Mouse (Mus musculus) embryo, embryonic 11 days (tissue): Measurements from ENCODE around the gene Sdf4.

Experiments used
- DNase-seq: peaks from one replicate; pipeline ENCODE4 v3.0.0-alpha.2; 2015

Sdf4 gene

DNA sequence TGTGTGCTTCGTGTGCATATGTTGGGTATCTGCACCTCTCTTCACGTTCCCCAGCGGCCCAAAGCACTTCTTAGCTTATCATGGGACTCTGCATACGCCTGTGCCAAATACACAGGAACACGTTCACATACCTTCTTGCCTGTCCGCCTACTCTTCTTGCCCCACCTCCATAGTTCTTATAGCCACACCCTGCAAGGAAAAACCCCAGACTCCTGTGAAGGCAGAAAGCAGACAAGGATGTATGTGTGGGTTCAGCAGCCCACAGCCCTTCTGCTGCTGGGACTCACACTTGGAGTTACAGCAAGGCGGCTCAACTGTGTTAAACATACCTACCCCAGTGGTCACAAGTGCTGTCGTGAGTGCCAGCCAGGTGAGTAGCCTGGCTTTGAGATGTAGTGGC is 21.0 kb downstream of the Sdf4 start, which contains the start of gene Tnfrsf4:
Gene Tnfrsf4 (plus strand): TSS at position 207 of the 400 bp plus-strand sequence.
- no peak for DNase-seq

GRCm38 (mm10) chr4:156014436-156014835 is 21.8 kb downstream of the Sdf4 start:
- DNase-seq: no peak

DNA sequence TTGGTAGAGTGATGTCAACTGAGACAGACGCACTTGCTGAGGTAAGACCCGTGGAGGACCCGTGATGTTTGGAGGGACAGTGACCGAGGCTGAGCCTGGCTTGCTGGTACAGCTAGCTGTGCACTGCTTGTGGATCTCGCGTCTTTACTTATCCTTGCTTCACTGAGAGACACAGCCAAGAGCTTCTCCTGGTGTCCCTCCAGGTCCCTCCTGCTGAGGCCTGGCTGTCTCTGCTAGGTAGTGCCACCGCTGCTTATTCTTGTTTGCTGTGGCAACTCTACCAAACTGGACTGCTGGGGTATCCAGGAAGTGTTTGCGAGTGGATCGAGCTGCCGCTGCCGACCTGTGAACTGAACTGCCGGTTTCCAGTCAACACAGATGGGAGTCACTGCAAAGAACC is 27.1 kb downstream of the Sdf4 start:
- DNase-seq: no peak

DNA sequence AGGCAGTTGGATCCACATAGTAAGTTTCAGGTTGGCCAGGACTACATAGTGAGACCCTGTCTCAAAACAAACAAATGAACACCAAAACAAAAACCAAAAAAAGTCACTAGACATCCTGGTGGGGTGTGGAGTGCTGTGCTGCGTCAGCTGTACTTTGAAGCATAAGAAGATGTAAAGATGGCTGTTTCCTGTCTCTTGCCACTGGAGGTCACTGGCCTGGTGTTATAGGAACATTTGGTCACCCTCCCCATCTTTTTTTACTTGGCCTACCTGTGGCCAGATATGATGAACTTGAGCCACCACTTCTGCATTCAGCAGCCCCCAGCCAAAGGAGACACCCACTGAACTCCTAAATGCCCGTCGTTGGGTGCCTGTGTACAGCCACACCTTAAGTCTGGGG is 28.7 kb downstream of the Sdf4 start:
- no peak for DNase-seq

DNA sequence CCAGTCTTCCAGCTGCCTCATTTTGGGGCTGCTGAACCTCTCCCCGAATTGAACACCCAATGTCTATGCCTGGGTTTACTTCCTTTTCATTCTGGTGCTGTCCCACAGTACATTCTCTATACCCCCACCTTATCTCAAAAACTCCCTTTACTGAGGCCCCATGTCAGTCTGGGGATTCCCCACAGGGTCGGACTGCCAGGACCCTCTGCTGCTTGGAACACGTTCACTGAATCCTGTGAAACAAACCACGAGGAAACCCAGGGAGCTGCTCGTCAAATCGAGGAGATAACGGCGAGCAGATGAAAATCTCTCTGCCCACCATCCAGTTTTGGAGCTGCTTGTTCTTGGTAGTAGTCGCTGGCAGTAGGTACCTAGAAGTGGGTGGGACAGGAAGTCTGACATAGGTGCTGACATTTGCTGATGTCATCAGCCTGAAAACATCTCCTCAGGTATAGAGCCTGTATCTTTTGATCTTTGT is 29.3 kb downstream of the Sdf4 start:
- no peak for DNase-seq

DNA sequence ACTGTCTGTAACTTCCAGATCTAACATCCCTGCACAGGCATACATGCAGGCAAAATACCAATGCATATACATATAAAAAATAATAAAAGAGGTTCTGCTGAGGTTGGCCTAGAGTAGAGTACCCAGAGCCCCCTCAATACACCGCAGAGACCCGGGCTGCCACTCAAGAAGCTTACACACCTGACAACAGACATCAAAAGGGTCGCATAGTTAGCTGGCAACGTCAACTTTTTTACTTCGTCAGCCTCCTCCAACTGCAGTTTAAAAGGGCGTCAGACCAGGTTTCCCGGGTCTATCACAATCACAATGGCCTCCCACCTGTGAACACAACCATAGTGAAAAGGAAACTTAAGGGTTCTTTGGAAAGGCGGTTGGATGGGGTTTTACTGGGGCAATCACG is 30.8 kb downstream of the Sdf4 start:
- DNase-seq: no peak

GRCm38 (mm10) chr4:156024184-156024583 is 31.5 kb downstream of the Sdf4 start:
- no peak for DNase-seq

GRCm38 (mm10) chr4:156026013-156026412 is 33.3 kb downstream of the Sdf4 start, which contains the start of gene Tnfrsf18:
TSS of gene Tnfrsf18 (plus strand) at chr4:156026164.
- DNase-seq: no peak

GRCm38 (mm10) chr4:156028580-156028979 is 35.9 kb downstream of the Sdf4 start:
- no peak for DNase-seq

GRCm38 (mm10) chr4:156030651-156031118 is 38.0 kb downstream of the Sdf4 start:
- no peak for DNase-seq

DNA sequence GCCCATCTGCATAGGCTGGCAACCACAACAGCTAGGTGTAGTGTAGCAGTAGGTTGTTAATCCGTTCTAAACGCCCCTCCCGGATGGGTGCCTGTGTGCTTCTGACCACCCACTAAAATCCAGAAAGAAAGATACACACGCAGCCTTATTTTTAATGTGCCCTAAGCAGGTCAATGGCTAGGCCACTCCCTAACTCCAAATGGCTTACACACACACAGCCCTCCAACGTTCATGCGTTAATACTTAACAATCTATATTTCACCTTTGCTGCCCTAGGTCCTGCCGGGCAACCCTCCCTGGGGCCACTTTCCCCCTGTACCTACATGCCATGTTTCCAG is 38.6 kb downstream of the Sdf4 start:
- DNase-seq: no peak

- DNase-seq: peak; percentile 92
These were observed 39.1 kb downstream of the Sdf4 start for GRCm38 (mm10) chr4:156031593-156032391.

DNA sequence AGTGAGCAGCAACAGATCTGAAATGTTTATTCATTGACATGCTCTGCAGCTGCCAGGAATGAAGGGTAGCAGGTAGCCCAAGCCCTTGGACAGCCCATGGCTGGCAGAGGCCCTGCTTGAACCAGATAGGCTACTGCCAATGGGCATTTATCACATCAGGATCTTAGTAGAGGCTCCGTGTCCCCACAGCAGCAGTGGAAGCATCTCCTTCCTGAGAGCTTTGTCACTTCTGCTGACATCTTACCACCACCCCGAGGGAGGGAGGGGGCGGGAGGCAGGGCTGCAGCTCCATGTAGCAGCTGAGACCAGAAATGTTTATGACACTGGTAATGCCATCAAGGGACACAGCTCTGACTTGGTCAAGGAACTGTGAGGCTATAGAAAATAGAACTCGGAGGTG is 40.2 kb downstream of the Sdf4 start:
- no peak for DNase-seq

- DNase-seq: peak; percentile 68
These were observed 40.9 kb downstream of the Sdf4 start for GRCm38 (mm10) chr4:156033476-156034119.

DNA sequence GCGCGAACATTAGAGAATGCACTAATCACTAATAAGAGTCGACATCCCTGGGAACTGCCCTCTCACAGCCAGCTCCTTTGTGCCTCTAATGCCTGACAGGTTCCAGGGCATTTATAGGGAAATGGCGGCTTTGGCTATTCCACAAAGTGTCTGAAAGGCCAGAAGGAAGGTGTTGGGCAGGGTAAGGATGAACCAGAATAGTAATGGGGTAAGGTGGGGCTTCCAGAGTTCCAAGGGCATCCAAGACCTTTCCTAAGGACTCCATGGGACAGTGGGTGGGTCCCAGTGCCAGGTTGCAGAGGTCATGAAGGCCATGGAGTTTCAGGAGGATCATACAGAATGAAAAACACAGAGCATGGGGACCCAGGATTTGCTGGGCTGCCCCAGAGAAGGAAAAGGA is 41.6 kb downstream of the Sdf4 start:
- no peak for DNase-seq

DNA sequence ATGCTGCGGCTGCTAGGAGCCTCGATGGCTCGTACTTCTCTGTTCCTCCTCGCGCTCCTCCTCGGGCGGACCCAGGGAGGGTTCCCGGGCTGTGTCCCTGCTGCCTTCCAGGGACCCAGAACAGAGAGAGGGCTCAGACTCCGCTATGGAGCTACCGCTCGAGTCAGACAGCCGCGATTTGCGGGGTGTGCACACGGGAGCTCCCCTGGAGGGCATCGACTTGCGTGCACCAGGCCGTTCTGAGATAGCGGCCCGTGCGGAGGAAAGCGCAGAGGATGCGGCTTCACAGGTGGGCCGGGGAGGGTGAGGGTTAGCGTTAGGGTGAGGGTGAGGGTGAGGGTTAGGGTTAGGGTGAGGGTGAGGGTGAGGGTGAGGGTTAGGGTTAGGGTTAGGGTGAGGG is 42.2 kb downstream of the Sdf4 start:
- DNase-seq: peak; percentile 22

DNA sequence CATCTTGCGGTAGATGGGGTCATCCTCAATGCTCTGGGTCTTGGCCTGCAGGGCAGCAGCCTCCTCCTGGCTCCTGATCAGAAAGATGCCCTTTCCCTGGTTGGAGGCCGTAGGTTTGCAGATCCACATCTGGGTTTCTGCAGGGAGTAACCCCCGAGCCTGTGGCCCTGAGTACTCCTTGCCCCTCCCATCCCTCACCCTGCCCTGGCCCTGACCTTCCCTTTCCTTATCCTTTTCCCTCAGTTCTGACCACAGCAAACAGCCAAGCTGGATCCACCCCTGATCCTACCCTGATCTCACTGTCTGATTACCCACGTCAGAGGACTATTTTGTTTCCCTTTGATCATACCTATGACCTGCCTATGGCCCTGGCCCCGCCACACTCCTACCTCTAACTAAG is 52.1 kb downstream of the Sdf4 start:
- no peak for DNase-seq

DNA sequence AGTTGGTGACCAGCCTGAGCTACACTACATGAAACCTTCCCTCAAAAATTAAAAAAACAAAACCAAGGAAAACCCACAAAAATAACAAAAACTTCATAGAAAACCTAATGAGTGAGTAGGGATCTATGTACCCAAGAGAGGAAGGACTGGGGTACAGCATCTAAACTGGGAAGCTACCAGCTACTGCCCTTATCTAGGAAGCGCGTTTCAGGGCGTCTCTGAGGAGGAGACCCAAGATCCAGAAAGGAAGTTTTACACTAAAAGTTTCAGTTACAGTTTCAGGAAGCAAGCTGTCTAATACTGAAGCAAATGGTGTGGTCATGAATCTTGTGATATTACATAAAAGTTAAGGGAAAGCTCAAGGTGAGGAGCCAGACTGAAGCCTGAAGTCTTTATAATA is 57.1 kb downstream of the Sdf4 start:
- no peak for DNase-seq

GRCm38 (mm10) chr4:156050391-156050980 is 57.8 kb downstream of the Sdf4 start:
- DNase-seq: no peak

DNA sequence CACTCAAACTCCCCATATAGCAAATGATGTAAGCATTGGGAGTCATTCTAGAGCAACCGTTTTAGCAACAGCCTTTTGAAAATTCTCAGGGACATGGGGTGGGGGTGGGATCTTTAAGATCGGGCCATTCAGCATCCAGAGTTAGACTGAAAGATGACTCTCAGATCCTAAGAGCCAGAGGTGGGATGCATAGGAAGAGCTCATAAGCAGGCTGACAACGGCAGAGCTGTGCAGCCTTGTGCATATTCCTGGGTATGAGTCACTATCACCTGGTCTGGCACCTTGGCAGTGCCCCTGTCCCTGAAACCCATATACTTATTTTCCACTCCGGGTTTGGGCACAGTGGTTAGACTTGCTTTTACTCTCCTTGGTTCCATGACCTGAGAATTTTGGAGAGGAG is 60.4 kb downstream of the Sdf4 start:
- DNase-seq: no peak

GRCm38 (mm10) chr4:156054130-156054529 is 61.5 kb downstream of the Sdf4 start:
- DNase-seq: no peak

GRCm38 (mm10) chr4:156054606-156055005 is 61.9 kb downstream of the Sdf4 start:
- DNase-seq: no peak

DNA sequence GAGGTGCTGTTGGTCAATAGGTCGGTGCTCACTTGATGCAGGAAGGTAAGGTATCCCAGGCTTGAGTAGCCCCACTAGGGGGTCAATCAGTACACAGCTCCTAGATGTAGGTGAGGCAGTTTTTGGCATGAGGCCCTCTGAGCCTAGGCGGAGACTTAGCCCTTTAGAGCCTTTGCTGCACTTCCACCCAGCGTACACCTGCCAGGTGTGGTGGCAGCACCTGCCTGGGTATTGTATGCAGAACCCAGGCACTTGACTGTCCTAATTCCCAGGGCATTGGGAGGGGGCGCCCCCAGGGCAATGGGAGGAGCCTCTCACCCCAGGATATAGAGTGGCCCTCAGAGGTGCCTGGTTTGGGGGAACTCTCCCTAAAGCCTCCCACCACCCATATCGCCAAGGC is 62.5 kb downstream of the Sdf4 start:
- no peak for DNase-seq

- DNase-seq: no peak
These were observed 65.0 kb downstream of the Sdf4 start for GRCm38 (mm10) chr4:156057702-156058101.
